Mouse (Mus musculus) heart, embryonic 14.5 days (tissue): Measurements from ENCODE around the gene Tmco4. TPM values are rescaled to one million over a fixed set of nuclear protein-coding genes. Genes with fewer than 3 reads are reported as not detected.

Experiments used
- ATAC-seq: fragments of 200-750 bp; cut with Nextera tagmentation; 2 replicates; pipeline ENCODE4 v1.8.0; 2017; ENCODE audit warnings: low read depth, moderate TSS enrichment; ENCODE audit not compliant: insufficient number of reproducible peaks, insufficient read depth, low FRiP score
- H3K27ac ChIP-seq, 2 experiments: fragments of 200-500 bp in 1 of 2; fragments of 300-500 bp in 1 of 2; sonication (generic) in 1 of 2; replicated peaks in 1 of 2; 2 replicates each; pipeline ENCODE4 v1.5.1; 2012 to 2014; ENCODE audit warnings: low read depth in 2 of 2, low read length in 2 of 2, control low read depth in 1 of 2, mild to moderate bottlenecking in 1 of 2, mixed read lengths in 1 of 2; ENCODE audit not compliant: control insufficient read depth in 1 of 2, insufficient read depth in 1 of 2
- H3K27me3 ChIP-seq: fragments of 300-500 bp; sonication (generic); 2 replicates; pipeline ENCODE4 v1.6.1; 2014; ENCODE audit warnings: mild to moderate bottlenecking, low read length, control low read depth; ENCODE audit not compliant: control insufficient read depth, insufficient read depth
- H3K36me3 ChIP-seq: fragments of 300-500 bp; sonication (generic); 2 replicates; pipeline ENCODE4 v1.6.1; 2014; ENCODE audit warnings: mild to moderate bottlenecking, control low read depth, low read length, mixed read lengths; ENCODE audit not compliant: control insufficient read depth, insufficient read depth
- H3K4me1 ChIP-seq, 2 experiments: fragments of 200-500 bp in 1 of 2; fragments of 300-500 bp in 1 of 2; sonication (generic) in 1 of 2; 2 replicates each; pipeline ENCODE4 v1.6.1; 2012 to 2014; ENCODE audit warnings: low read length in 2 of 2, control low read depth in 1 of 2, mixed read lengths in 1 of 2; ENCODE audit not compliant: control insufficient read depth in 2 of 2, insufficient read depth in 2 of 2
- H3K4me2 ChIP-seq: fragments of 300-500 bp; sonication (generic); 2 replicates; pipeline ENCODE4 v1.6.1; 2014; ENCODE audit warnings: mild to moderate bottlenecking, low read length
- H3K4me3 ChIP-seq, 2 experiments: fragments of 200-500 bp in 1 of 2; fragments of 300-500 bp in 1 of 2; sonication (generic) in 1 of 2; 2 replicates each; pipeline ENCODE4 v1.5.1; 2012 to 2014; ENCODE audit warnings: low read length in 2 of 2, mild to moderate bottlenecking in 2 of 2, control low read depth in 1 of 2, low read depth in 1 of 2, moderate library complexity in 1 of 2; ENCODE audit not compliant: control insufficient read depth in 1 of 2, insufficient read depth in 1 of 2
- H3K9ac ChIP-seq: fragments of 300-500 bp; sonication (generic); 2 replicates; pipeline ENCODE4 v1.6.1; 2014; ENCODE audit warnings: mild to moderate bottlenecking, low read length
- H3K9me3 ChIP-seq: fragments of 300-500 bp; sonication (generic); 2 replicates; pipeline ENCODE4 v1.6.1; 2016; ENCODE audit warnings: low read length, control low read depth; ENCODE audit not compliant: control insufficient read depth
- WGBS: fragments of 180-500 bp; shearing (Covaris S2); extraction: QIAGEN DNeasy Blood & Tissue Kit; methylation state at CpG from one replicate; pipeline ENCODE4 v1.1.7; 2014; 5-methylcytosine and 5-hydroxymethylcytosine counted together
- polyA plus RNA-seq: library from polyadenylated mRNA; unstranded; fragments of >200 nt; fragmentation: Nextera tagmentation; extraction: Ambion mirVana; gene quantifications from 2 replicates; pipeline ENCODE4 v1.2.1, GENCODE M21; 2014

The Tmco4 gene
- polyA plus RNA-seq, 1 experiment from 2014 or later, result 4.8 TPM

- WGBS, result 88% methylated on average over 13 of the region's 13 CpGs
- H3K4me3 ChIP-seq, result no peak within 1 kb of the TSS
These were observed 5.8 kb upstream of the Tmco4 start, which contains the start of gene Rnf186 for GRCm38 (mm10) chr4:138966866-138967265. Rnf186 (plus strand) TSS chr4:138967112.

GRCm38 (mm10) chr4:138967485-138967884 lies 5.2 kb upstream of the Tmco4 start:
- no peak overlapping the region for H3K27ac ChIP-seq
- ATAC-seq, result no peak
- H3K4me2 ChIP-seq, result no peak overlapping the region
- peaks cover 17% of the 10 kb centered on the region in 2 experiments for H3K4me1 ChIP-seq
- H3K9ac ChIP-seq, result no peak overlapping the region
- H3K9me3 ChIP-seq, result no peaks in the 10 kb centered on the region
- WGBS, result 69% methylated on average over 15 of the region's 15 CpGs
- H3K4me3 ChIP-seq, result no peak overlapping the region
- H3K36me3 ChIP-seq, result no peaks in the 10 kb centered on the region
- H3K27me3 ChIP-seq, result no peaks in the 10 kb centered on the region

More at GRCm38 (mm10) chr4:138966866-138967265, 5.8 kb upstream of the Tmco4 start, which contains the start of gene Rnf186:
- H3K36me3 ChIP-seq, result no peaks in the 10 kb centered on the region
- ATAC-seq, result no peak
- H3K9ac ChIP-seq, result no peak within 1 kb of the TSS
- no peak within 1 kb of the TSS for H3K27ac ChIP-seq
- no peaks in the 10 kb centered on the region for H3K9me3 ChIP-seq
- no peaks in the 10 kb centered on the region for H3K27me3 ChIP-seq
- H3K4me1 ChIP-seq, result peaks cover 10 to 12% of the 10 kb centered on the region in 2 experiments
- H3K4me2 ChIP-seq, result no peak within 1 kb of the TSS

- 39% methylated on average over 16 of the region's 16 CpGs for WGBS
- Histone ChIP-seq H3K27ac (no peak overlapping the region), H3K4me1 (peaks cover 17 to 21% of the 10 kb centered on the region in 2 experiments), H3K4me3 (no peak overlapping the region), H3K9ac (no peak overlapping the region), H3K9me3 (no peaks in the 10 kb centered on the region), H3K36me3 (no peaks in the 10 kb centered on the region), H3K27me3 (no peaks in the 10 kb centered on the region), H3K4me2 (0 out of 2 replicates have a peak overlapping the region, but pooled peaks have one; percentile 25)
- no peak for ATAC-seq
These were observed 3.7 kb upstream of the Tmco4 start for GRCm38 (mm10) chr4:138968772-138969556.

GRCm38 (mm10) chr4:138969736-138970135 lies 3.0 kb upstream of the Tmco4 start:
- ATAC-seq, result no peak
- no peak overlapping the region for H3K27ac ChIP-seq
- no peaks in the 10 kb centered on the region for H3K36me3 ChIP-seq
- WGBS, result 45% methylated on average over 9 of the region's 9 CpGs
- no peaks in the 10 kb centered on the region for H3K9me3 ChIP-seq
- H3K27me3 ChIP-seq, result no peaks in the 10 kb centered on the region
- H3K4me2 ChIP-seq, result no peak overlapping the region
- no peak overlapping the region for H3K4me3 ChIP-seq
- peaks cover 17 to 21% of the 10 kb centered on the region in 2 experiments for H3K4me1 ChIP-seq
- no peak overlapping the region for H3K9ac ChIP-seq

- no peak overlapping the region for H3K4me3 ChIP-seq
- ATAC-seq, result no peak
- 88% methylated on average over 6 of the region's 6 CpGs for WGBS
- no peak overlapping the region for H3K27ac ChIP-seq
- H3K9ac ChIP-seq, result no peak overlapping the region
- H3K4me1 ChIP-seq, result peaks cover 19 to 22% of the 10 kb centered on the region in 2 experiments
- no peaks in the 10 kb centered on the region for H3K27me3 ChIP-seq
- no peak overlapping the region for H3K4me2 ChIP-seq
- no peaks in the 10 kb centered on the region for H3K36me3 ChIP-seq
- no peaks in the 10 kb centered on the region for H3K9me3 ChIP-seq
These were observed 1.3 kb upstream of the Tmco4 start for GRCm38 (mm10) chr4:138971371-138971770.

- 8% methylated on average over 20 of the region's 20 CpGs for WGBS
- no peaks in the 10 kb centered on the region for H3K9me3 ChIP-seq
These were observed 405 bp upstream of the Tmco4 start for GRCm38 (mm10) chr4:138972139-138972826.

GRCm38 (mm10) chr4:138973719-138974115 lies 1.0 kb downstream of the Tmco4 start:
- H3K9ac ChIP-seq, result peak overlapping the region; percentile 95
- H3K4me1 ChIP-seq, result peaks cover 19 to 21% of the 10 kb centered on the region in 2 experiments
- no peaks in the 10 kb centered on the region for H3K27me3 ChIP-seq
- peak overlapping the region; percentile 39 to 96; a peak in 3 of 4 replicates for H3K27ac ChIP-seq
- H3K9me3 ChIP-seq, result no peaks in the 10 kb centered on the region
- peak overlapping the region; percentile 51 to 75 for H3K4me3 ChIP-seq
- 54% methylated on average over 3 of the region's 3 CpGs for WGBS
- peak overlapping the region; percentile 98 for H3K4me2 ChIP-seq
- no peaks in the 10 kb centered on the region for H3K36me3 ChIP-seq
- peak; percentile 17; the same call in 1 of the 2 replicates for ATAC-seq

More at GRCm38 (mm10) chr4:138972139-138972826, 405 bp upstream of the Tmco4 start:
- H3K9ac ChIP-seq, result peak overlapping the region; percentile 95
- H3K27ac ChIP-seq, result peak overlapping the region; percentile 90 to 96
- H3K4me2 ChIP-seq, result peak overlapping the region; percentile 98
- no peaks in the 10 kb centered on the region for H3K36me3 ChIP-seq
- H3K27me3 ChIP-seq, result no peaks in the 10 kb centered on the region
- peaks cover 19 to 22% of the 10 kb centered on the region in 2 experiments for H3K4me1 ChIP-seq
- peak; percentile 47 for ATAC-seq
- peak overlapping the region; percentile 51 to 75 for H3K4me3 ChIP-seq
